Mouse (Mus musculus) embryo, embryonic 11.5 days (tissue): ENCODE measurements around the gene Hspd1.
"Not testable (repeated sequence)": the region's sequence is repeated elsewhere in the genome, so short reads cannot be mapped to it uniquely, and the experiment has no call there.

ENCODE experiments used
- DNase-seq: peaks from one replicate; pipeline ENCODE4 v3.0.0-alpha.2; 2012; ENCODE audit warnings: low read depth, low spot score

Gene Hspd1

DNA sequence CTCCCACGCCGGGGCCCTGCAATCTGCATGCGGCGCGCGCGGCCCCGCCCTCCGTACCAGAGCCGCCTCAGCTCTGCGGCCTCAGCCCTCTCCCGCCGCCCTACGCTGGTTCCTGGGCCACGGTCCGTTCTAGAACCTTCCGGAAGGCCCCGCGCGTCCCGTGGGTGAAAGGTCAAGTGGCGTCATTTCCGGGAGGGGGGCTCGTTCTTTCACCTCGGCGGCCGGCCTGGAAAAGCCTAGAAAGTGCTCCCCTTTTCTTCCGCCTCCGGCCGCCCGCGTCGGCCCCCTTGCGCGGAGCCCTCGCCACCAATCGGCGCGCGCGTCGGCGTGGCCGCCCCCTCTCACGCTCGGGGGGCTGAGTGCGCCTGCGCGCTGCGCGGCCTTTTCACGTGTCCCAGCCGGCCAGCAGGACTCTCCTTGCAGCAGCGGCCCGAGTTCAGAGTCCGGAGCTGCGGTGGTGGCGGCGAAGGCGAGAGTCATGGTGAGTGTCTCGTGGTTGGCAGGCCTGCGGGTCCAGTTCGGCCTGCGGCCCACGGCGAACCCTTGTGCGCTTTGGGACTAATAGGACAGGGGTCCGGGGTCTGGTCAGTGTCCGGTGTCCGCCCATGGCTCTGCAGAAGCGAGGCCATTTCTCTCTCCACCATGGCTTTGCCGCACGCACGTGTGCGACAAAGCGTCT lies at the start of gene Hspd1, which contains the start of gene Hspe1:
Hspd1 (minus strand) TSS at position 312 of the 679 bp plus-strand sequence.
Hspe1 (plus strand) TSS at position 201 of the 679 bp plus-strand sequence.
- DNase-seq: peak; percentile 97

DNA sequence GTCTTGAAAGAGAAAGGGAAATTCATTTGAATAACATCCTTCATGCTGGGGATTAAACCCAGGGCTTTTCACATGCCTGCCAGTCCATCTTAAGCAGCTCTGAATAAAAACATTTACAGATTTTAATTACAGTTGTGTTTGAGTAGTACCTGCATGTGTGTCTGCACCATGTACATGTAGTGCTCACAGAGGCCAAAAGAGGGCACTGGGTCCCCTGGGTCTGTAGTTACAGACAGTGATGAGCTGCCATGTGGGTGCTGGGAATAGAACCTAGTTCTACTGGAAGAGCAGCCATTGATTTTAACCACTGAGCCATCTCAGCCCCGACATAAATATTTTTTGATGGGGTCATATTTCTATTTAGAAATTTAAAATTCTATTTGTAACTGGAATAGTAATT lies 47.8 kb upstream of the Hspd1 start:
- DNase-seq: no peak

DNA sequence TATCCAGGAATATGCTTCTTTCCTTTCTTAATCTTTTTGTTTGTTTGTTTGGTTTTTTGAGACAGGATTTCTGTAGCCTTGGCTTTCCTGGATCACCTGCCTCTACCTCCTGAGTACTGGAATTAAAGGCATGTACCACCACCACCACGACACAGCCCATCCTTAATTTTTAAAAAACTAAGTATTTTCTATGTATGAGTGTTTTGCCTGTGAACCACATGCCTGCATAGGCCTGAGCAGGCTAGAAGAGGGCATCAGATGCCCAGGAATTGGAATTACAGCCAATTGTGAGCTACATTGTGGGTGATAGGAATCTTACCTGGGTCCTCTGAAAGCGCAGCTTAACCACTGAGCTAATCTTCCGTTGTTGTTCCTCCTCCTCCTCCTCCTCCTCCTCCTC lies 46.3 kb upstream of the Hspd1 start:
- no peak for DNase-seq

DNA sequence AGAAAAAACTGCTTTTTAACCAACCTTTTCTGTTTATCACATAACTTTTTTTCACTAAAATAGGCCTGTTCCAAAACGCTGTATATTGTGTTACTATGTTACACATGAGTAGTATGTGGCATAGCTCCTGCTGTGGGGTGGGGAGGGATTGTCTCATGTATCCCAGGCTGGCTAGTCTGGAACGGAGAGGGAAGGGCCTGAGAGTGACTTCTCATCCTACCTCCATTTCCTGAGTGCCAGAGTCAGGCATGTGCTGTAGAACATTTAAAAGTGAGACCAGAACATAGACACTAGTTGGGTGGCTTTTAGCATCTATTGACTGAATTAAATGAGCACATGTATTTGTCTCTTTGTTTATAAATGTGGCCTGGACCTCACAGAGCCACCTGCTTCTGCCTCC lies 45.1 kb upstream of the Hspd1 start:
- no peak for DNase-seq

GRCm38 (mm10) chr1:55132308-55132707 lies 44.3 kb upstream of the Hspd1 start:
- no peak for DNase-seq

DNA sequence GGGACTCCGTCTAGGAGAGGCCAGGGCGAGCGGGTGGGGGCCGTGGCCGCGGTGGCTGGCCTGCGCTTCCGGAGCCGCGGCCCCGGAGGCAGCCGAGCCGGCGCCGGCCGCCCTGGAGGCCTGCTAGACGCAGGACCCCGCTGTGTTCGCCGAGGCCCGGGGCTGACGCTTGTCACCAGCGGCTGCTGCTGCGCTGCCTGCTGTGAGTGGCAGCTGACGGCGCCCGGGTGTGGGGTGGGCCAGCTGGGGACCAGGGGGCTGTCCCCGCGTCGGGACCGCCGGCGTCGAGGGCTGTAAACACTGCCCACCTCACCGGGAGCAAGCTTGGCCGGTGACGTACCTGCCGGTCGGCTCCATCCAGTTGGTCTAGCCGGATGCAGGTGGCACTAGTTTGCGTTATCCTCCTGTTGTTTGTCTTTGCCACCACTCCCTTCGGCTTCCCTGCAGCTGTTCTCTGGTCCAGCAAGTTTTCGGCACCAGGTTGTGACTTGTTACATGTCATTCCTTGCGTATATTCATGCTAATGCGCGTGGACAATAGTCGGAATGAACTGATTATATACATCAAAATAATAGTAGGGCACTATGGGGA lies 43.5 kb upstream of the Hspd1 start:
- peak; percentile 29 for DNase-seq

- DNase-seq: peak; percentile 86
Observed at GRCm38 (mm10) chr1:55130943-55131401, 42.9 kb upstream of the Hspd1 start, which contains the start of gene Mob4. Gene Mob4, plus strand, starts transcription at chr1:55131231.

- DNase-seq: no peak
Observed at GRCm38 (mm10) chr1:55130190-55130916, 42.3 kb upstream of the Hspd1 start.

GRCm38 (mm10) chr1:55129716-55130115 lies 41.7 kb upstream of the Hspd1 start:
- DNase-seq: no peak

DNA sequence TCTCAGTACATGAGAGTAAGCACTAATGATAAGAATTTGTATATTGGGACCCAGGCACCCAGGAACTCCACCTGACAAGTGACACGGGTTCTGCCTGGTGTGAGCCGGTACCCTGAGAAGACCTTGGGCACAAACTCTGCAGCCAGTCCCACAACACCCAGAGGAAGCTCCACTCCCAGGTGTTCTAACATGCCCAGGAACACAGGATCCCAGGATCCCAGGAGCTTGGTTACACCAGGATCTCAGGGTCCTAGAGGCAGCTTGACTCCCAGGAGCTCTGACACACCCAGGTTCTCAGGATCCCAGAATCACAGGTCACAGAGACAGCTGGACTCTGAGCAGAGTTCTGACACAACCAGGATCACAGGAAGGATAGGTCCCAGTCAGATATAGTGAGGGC lies 36.1 kb upstream of the Hspd1 start:
- not testable (repeated sequence) for DNase-seq

DNA sequence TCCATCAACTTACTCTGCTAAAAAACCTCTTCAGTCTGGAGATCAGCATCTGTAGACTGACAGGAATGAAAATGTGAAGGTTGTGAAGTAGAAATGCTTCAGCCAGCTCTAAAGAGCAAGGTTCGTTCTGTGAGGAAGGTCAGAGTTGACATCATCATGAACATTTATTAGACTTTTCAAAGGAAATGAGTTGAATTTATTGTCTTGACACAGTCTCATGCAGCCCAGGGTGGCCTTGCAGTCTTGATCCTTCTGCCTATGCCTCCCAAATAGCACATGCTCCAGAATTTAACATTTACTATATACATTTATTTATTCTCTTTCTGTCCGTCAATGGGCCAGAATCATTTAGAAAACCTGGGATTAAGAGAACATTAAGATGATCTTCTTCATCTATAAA lies 35.5 kb upstream of the Hspd1 start:
- DNase-seq: no peak

DNA sequence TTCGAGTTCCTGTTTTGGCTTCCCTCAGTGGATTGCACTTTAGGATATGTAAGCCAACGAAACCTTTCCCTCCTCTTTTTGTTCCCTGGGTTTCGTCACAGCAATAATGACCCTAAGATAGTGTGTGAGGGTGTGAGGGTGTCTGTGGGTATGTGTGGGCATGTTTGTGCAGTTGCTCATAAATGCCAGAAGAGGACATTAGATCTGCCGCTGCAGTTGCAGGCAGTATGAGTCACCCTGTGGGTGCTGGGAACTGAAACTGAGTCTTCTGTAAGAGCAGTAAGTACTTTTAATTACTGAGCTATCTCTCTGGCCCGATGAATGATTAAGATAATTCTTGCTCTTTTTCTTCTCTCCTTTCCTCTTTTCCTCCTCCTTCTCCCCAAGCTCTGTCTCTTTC lies 35.0 kb upstream of the Hspd1 start:
- DNase-seq: no peak

GRCm38 (mm10) chr1:55109066-55109766 lies 21.2 kb upstream of the Hspd1 start:
- no peak for DNase-seq

GRCm38 (mm10) chr1:55108473-55108872 lies 20.4 kb upstream of the Hspd1 start:
- no peak for DNase-seq

DNA sequence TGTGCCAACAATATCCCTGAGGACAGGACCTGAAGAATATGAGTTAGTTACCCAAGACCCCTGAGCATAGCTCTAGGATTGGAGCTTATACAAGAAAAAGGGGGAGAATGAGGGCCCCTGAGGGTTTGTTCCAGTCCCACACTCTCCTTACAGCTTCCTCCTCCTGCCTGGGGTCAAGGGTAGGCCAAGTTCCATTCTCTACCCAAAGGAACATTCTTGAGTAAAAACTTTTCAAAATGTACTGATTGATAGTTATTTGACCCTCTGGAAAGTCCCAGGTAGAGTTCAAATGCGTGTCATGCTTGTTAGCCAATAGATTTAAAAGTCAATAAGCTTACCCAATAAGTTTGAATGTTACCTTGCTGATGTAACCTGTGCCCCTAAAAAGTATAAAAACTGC lies 19.6 kb upstream of the Hspd1 start:
- DNase-seq: no peak

DNA sequence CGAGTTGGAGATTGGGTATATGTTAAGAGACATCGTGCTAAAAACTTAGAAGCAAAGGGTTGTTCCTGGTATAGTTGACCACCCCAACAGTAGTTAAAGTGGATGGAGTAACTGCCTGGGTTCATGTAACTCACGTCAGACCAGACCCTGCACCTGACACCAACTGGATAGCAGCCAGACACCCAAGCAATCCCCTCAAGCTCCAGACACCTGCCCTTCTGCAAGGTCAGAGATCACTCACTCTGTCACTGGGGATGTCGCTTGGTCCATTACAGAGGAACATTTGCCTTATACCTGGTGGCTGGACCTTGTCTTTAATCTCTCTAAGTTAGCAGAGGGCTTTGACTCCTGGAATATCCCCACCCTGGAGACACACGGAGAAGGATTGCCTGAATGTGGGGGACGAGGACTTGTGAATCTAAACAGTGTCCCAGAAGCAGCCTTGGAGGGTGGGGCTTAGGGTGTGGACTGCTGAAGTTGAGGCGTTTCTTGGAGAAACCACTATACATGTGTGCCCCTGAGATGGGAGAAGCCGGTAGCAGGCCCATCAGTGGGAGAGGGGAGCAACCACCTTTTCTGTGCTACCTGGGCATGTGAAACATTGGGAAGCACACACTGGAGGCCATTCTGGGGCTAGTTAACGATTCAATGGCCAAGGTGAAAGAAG lies 19.0 kb upstream of the Hspd1 start:
- DNase-seq: no peak

- DNase-seq: no peak
Observed at GRCm38 (mm10) chr1:55092469-55092868, 4.4 kb upstream of the Hspd1 start.

DNA sequence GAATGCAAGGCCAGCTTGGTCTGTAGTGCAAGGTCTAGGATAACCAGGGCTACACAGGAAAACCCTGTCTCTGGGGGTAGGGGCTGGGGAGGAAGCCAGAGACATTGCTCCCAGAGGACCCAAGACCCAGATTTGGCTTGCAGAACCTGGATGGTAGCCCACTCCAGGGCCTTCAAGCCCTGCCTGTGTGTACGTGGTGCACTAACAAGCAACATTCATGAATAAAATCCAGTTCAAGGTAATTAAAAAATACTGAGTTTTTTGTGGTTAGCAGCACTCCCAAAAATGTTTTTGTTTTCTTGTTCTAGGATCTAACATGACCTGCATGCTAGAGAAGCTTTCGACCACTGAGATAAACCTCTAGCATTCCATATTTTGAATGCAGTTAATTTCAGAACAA lies 4.0 kb upstream of the Hspd1 start:
- DNase-seq: no peak

DNA sequence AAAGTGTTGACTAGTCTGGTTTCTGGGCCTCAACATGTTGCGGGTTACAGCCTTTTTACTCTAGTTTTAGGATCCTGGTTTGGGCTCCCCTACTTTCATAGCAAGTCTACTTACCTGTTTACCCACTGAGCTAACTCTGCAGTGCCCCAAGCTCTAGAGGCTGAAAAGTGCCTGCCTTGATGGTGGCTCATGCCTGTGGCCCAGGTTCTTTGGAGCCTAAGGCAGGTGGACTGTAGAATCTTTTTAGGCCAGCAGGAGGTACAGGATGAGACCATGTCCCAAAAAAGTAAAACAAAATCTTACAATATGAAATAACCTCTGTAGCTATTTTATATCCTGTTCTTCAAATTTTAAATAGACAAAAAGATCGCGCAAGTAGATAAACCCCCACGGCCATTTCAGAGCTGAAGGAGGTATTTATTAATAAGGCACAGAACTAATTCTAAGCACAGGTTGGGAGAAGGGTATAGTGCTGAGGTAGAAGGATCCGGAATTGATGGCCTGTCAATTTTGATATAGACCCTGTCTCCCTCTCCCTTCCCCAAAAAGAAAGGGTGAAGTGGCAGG lies 1.5 kb upstream of the Hspd1 start:
- DNase-seq: no peak

DNA sequence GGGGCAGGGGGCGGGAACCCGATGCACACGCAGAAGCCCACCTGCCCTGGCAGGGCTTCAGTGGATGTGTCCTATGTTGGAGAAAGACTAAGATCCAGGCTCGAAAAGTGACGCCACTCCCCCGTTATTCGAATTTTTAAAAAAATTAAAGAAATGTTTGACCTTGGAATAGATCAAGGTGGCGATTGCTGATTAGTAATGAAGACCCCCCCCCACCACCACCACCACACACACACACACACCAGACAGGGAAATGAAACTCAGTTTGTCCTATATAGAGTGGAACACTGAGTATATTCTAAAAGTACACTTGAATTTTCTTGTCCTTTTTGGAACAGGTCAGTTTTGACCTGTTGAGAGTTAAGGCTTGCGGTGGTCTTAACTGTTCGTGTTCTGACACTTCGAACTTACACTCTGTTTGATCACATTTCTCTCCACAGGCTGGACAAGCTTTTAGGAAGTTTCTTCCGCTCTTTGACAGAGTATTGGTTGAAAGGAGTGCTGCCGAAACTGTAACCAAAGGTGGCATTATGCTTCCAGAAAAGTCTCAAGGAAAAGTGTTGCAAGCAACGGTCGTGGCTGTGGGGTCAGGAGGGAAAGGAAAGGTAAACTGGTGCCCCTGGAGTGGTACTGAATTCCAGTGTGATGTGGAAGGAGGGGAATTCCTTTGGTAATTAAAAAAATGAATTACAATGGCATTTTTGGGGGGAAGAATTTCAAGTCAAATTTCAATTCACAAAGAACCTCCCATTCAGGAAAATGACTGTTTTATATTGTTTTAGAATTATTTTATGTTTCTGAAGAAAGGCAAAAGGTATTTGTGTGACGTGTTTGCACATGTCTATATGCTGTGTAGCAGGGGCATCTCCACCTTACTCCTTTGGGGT lies 811 bp upstream of the Hspd1 start:
- no peak for DNase-seq
